Mouse (Mus musculus): ENCODE measurements at regions not wholly inside any gene's neighbourhood (a gene's known extent, or its start where the extent isn't known, plus 50 kb on each side); places are given as distances from the start of the nearest gene placed in this dataset.

DNA sequence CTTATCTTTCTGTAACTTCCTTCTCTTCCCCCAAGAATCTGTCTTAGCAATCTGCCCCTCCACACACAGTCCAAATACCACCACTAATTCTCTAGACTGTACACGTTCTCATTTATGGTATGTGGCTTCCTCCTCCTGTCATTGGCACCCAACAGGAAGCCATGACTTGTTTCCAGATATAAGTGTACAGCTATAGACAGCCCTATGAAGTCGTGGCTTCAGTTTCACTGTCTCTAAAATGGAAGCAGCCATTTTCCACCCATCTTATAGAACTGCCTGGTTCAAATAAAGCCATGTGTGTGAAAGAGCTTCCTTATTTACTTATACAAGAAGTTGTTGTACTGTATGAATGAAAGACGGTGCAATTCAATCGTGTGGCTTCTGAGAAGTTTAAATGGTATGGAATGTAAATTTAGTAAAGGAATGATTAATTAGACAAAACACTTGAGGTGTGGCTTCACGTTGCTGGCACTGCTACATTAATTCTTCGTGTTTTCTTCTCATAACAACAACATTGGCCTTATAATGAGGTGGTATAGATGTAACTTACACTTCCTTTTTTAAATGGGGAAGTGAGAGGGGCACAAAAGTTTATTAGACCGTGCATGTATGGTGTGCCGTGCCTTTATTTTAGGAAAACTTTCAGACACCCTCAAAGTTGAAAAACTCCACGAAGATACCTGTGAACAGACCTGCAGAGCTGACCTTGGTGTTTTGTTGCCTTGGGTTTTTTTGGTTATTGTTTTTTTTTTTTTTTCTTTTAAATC, 299.7 kb downstream of the Foxo1 start:
- Histone ChIP-seq H3K9ac (no peak overlapping the region), H3K9me3 (no peaks in the 10 kb centered on the region), H3K27me3 (no peaks in the 10 kb centered on the region), H3K36me3 (no peaks in the 10 kb centered on the region), H3K4me1 (no peaks in the 10 kb centered on the region), H3K4me2 (replicated peaks) (no peak overlapping the region), H3K27ac (no peak overlapping the region), H3K4me3 (no peak overlapping the region)
- ATAC-seq (ENCODE audit: low FRiP score, low read depth) = no peak
- WGBS = 80% methylated on average over 9 of the region's 9 CpGs

DNA sequence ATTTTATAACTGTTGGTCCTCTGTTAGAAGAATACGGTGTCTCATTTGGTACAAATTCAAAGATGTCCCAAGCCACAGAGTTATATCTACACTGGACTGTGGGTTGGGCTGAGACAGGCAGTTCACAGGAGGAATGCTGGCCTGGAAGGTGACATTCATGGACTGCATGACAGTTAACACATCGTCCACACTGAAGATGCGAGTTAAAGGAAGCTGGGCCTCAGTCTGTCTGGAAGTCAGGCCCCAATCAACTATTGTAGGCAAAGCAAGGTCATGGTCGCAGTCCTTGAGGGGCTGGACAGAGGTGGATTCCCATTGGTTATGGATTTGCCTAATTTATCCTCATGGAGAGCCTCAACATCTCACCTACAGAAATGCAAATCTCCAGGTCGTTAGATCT, 295.5 kb downstream of the Foxo1 start:
- no peak overlapping the region for H3K4me2 ChIP-seq (replicated peaks)
- peaks cover 3% of the 10 kb centered on the region; the same call in 1 of the 2 replicates for H3K4me1 ChIP-seq
- H3K27ac ChIP-seq = no peak overlapping the region
- no peaks in the 10 kb centered on the region for H3K36me3 ChIP-seq
- no peaks in the 10 kb centered on the region for H3K27me3 ChIP-seq
- no peaks in the 10 kb centered on the region for H3K9me3 ChIP-seq
- no peak for ATAC-seq (ENCODE audit: low FRiP score, low read depth)
- 70% methylated on average over 5 of the region's 5 CpGs for WGBS
- no peak overlapping the region for H3K9ac ChIP-seq
- H3K4me3 ChIP-seq = no peak overlapping the region

DNA sequence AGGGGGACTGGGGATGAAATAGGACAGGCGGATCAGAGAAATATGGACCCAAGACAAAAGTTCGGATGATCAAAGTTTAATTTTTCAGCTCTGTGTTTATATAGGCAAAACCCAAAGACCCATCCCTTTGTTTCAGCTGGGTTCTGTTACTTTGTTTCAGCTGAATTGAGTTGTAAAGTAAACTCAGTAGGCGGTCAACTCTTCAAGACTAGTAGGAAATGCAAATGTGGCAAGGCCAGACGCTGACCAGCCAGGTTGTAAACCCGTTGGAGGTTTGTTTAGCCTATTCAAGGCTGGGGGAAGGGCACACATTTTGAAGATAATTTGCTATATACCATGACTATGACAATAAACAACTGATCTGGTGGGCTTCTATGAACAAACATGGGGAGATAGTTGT, 294.7 kb downstream of the Foxo1 start:
- no peaks in the 10 kb centered on the region for H3K27me3 ChIP-seq
- H3K27ac ChIP-seq = no peak overlapping the region
- WGBS = 38% methylated on average over 5 of the region's 5 CpGs
- no peak overlapping the region for H3K9ac ChIP-seq
- no peaks in the 10 kb centered on the region for H3K36me3 ChIP-seq
- H3K4me2 ChIP-seq (replicated peaks) = no peak overlapping the region
- no peaks in the 10 kb centered on the region for H3K9me3 ChIP-seq
- no peak for ATAC-seq (ENCODE audit: low FRiP score, low read depth)
- peaks cover 3% of the 10 kb centered on the region; the same call in 1 of the 2 replicates for H3K4me1 ChIP-seq
- no peak overlapping the region for H3K4me3 ChIP-seq

DNA sequence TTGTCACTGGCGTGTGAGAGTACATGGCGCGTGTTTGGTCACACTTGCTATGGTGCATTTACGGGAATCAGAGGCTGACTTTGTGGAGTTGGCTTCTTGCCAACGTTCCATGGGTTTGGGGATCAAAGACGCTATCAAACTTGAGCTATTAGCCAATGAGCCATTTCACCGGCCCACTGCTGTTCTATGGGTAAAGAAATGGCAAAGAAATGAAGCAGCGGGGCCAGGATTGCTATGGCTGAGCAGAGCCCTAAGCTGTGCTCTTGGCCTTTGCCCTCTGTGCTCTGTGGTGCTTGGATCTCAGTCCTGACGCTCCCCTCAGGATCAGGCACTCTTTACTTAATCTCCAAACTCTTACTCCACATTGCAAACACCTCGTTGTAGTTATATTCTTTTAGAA, 291.3 kb downstream of the Foxo1 start:
- Histone ChIP-seq H3K4me3 (no peak overlapping the region), H3K4me2 (replicated peaks) (no peak overlapping the region), H3K4me1 (peaks cover 3% of the 10 kb centered on the region; the same call in 1 of the 2 replicates), H3K27me3 (no peaks in the 10 kb centered on the region), H3K9ac (no peak overlapping the region), H3K27ac (no peak overlapping the region), H3K9me3 (no peaks in the 10 kb centered on the region), H3K36me3 (no peaks in the 10 kb centered on the region)
- WGBS = 63% methylated on average over 10 of the region's 10 CpGs
- no peak for ATAC-seq (ENCODE audit: low FRiP score, low read depth)

DNA sequence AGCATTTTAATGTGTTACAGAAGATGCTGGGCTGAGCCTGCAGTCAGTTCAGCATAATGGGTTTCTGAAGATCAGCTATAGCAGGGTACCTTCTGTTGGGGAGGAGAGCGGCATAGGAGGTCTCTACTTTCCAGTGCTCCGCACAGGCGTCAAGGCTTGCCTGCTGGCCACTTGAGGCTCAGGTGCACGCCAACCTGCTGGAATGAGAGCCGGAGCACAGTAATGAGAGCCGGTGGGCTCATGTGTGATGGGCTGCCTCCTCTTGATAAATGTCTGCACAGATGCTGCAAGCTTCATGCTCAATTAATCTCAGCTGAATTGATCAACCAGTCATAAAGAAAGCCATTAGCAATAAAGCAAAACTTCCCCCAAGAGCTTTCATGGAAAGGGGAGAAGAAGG, 290.6 kb downstream of the Foxo1 start:
- WGBS = 64% methylated on average over 6 of the region's 6 CpGs

DNA sequence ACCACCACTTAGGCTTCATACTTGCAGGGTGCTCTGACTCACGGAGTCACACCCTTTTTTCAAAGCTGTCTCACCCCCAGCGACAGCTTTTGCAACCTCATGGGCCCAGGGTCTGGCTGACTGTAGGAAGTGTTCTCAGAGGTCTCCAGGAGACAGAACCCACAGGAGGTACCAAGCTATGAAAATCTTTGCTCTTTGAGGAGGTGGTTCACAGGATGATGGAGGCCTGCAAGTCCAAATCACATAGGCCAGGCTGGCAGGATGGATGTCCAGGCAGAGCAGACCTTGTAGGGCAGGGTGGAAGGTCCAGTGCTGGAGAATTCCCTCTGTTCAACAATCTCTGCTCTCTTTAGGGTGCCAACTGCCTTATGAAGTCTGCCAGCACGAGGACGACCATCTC, 289.2 kb downstream of the Foxo1 start:
- Histone ChIP-seq H3K4me1 (peaks cover 3% of the 10 kb centered on the region; the same call in 1 of the 2 replicates), H3K9me3 (no peaks in the 10 kb centered on the region), H3K27ac (no peak overlapping the region), H3K4me2 (replicated peaks) (no peak overlapping the region), H3K4me3 (no peak overlapping the region), H3K27me3 (no peaks in the 10 kb centered on the region), H3K9ac (no peak overlapping the region), H3K36me3 (no peaks in the 10 kb centered on the region)
- no peak for ATAC-seq (ENCODE audit: low FRiP score, low read depth)
- 78% methylated on average over 4 of the region's 4 CpGs for WGBS

More for the DNA sequence above, 290.6 kb downstream of the Foxo1 start:
- Histone ChIP-seq H3K9ac (no peak overlapping the region), H3K27me3 (no peaks in the 10 kb centered on the region), H3K4me2 (replicated peaks) (no peak overlapping the region), H3K4me1 (peaks cover 3% of the 10 kb centered on the region; the same call in 1 of the 2 replicates), H3K27ac (no peak overlapping the region), H3K9me3 (no peaks in the 10 kb centered on the region), H3K36me3 (no peaks in the 10 kb centered on the region), H3K4me3 (no peak overlapping the region)
- no peak for ATAC-seq (ENCODE audit: low FRiP score, low read depth)

DNA sequence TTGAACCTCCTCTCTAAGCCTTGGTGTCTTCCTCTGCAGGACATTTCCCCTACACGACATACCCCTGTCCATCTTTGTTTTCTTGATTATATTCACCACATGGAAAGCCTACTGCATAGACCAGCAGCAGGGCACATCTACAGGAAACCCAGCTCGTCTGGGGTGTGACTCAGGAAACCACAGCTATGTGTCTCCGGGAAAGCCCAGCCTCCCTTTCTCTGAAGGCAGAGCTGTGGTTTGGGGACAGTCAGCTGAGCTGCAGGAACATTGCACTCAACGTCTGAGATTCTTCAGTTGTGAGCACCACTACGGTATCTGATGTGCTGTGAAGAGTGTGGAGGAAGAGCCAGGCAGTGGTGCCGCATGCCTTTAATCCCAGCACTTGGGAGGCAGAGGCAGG, 286.9 kb downstream of the Foxo1 start:
- Histone ChIP-seq H3K27me3 (no peaks in the 10 kb centered on the region), H3K4me3 (no peak overlapping the region), H3K27ac (no peak overlapping the region), H3K9me3 (no peaks in the 10 kb centered on the region), H3K4me2 (replicated peaks) (no peak overlapping the region), H3K9ac (no peak overlapping the region), H3K4me1 (peaks cover 3% of the 10 kb centered on the region; the same call in 1 of the 2 replicates), H3K36me3 (no peaks in the 10 kb centered on the region)
- WGBS = 80% methylated on average over 6 of the region's 6 CpGs
- ATAC-seq (ENCODE audit: low FRiP score, low read depth) = no peak

DNA sequence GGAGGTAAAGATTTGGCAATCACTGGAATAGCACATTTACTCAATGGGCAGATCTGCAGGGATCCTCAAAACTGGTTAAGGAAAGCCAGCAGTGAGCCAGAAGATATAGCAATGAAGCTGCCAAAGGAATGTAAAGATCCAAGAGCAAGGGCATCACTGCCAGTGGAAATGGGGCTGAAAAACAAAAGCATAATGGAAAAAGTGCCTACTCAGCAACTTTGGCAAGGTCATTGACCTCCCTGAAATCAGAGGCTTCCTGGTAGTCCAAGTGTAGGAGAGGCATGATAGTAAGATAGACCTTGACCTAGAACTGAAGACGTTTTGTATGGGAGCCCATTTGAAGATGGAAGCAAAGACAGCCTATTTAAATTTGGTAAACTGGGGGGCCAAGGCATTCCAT, 286.4 kb downstream of the Foxo1 start:
- Histone ChIP-seq H3K36me3 (no peaks in the 10 kb centered on the region), H3K4me3 (no peak overlapping the region), H3K9me3 (no peaks in the 10 kb centered on the region), H3K9ac (no peak overlapping the region), H3K27me3 (no peaks in the 10 kb centered on the region), H3K27ac (no peak overlapping the region), H3K4me1 (peaks cover 3% of the 10 kb centered on the region; the same call in 1 of the 2 replicates), H3K4me2 (replicated peaks) (no peak overlapping the region)
- ATAC-seq (ENCODE audit: low FRiP score, low read depth) = no peak
- 95% methylated on average over 1 of the region's 1 CpGs for WGBS

DNA sequence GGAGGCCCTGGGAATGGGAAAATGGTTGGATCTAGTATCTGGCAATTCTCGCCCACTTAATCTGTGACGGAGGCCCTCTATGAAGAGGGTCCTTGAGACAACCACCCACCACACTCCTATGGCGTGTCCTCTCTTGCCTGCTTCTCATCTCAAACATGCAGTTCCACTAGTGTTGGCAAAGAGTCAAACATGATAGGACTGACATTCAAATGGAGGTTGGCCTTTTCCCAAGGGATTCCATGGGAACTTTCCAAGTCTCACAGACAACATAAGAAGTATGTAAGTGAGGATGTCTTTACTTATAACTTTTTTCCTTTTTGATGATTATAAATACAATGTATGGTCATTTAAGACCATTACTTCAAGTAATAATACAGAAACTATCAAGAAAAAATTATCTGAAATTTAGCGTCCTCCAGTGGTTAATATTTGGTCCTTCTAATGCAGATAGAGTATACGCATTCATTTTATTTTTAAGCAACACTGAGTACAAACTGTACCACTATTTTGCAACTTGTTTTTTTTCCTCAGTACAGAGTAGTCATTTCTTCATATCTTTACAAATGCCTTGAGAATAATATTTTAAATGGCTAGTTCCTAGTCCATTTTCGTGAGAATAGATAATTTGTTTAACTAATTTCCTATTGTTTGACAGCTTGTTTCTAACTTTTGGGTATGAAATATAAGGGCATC, 280.2 kb downstream of the Foxo1 start:
- no peak overlapping the region for H3K4me3 ChIP-seq
- H3K36me3 ChIP-seq = no peaks in the 10 kb centered on the region
- no peaks in the 10 kb centered on the region for H3K9me3 ChIP-seq
- no peak overlapping the region for H3K4me2 ChIP-seq (replicated peaks)
- no peak for ATAC-seq (ENCODE audit: low FRiP score, low read depth)
- WGBS = 91% methylated on average over 6 of the region's 6 CpGs
- H3K9ac ChIP-seq = no peak overlapping the region
- peaks cover 12% of the 10 kb centered on the region for H3K27me3 ChIP-seq
- peaks cover 2% of the 10 kb centered on the region for H3K4me1 ChIP-seq
- no peak overlapping the region for H3K27ac ChIP-seq

DNA sequence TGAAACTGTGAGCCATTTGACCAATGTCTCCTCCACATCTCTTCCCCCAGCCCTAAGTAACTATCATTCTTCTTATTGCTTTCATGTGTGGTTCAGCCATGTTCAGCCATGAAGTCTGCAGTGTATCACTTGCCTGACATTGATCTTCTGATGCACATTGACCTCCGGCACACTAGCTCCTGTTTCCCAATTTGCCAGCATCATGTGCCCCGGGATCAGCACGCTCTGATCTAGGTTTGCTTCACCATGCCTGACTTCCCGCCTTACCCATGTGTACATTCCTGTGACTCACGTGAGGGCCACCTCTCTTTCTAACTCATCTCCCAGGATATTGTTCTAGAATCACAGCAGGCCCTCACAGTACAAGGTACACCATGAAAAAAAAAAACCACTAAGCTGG, 277.9 kb downstream of the Foxo1 start:
- Histone ChIP-seq H3K27ac (no peak overlapping the region), H3K36me3 (no peaks in the 10 kb centered on the region), H3K9ac (no peak overlapping the region), H3K27me3 (peaks cover 15% of the 10 kb centered on the region), H3K4me1 (peaks cover 23% of the 10 kb centered on the region), H3K4me2 (replicated peaks) (no peak overlapping the region), H3K9me3 (no peaks in the 10 kb centered on the region), H3K4me3 (no peak overlapping the region)
- WGBS = 91% methylated on average over 5 of the region's 5 CpGs
- ATAC-seq (ENCODE audit: low FRiP score, low read depth) = no peak

DNA sequence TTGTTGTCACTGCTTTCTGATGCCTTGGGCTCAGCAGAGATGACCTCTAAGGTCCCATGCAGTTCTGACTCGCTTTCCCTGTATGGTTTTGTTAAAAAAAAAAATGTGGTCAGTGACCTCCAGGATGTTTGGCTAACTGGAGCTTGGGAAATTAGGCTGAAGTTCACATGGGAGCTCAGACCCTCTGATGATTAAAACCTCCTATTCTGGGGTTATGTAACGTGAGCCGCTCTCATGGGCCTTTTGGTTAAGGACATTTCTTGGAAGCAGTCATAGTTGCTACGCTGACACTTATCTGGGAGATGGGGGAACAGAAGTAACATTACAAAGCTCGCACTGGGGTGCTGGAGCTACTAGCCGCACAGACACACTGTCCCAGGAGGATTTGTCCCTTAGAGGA, 274.9 kb downstream of the Foxo1 start:
- Histone ChIP-seq H3K36me3 (no peaks in the 10 kb centered on the region), H3K9ac (no peak overlapping the region), H3K27me3 (peaks cover 26% of the 10 kb centered on the region), H3K4me3 (no peak overlapping the region), H3K9me3 (no peaks in the 10 kb centered on the region), H3K27ac (no peak overlapping the region), H3K4me1 (peaks cover 39% of the 10 kb centered on the region), H3K4me2 (replicated peaks) (no peak overlapping the region)
- ATAC-seq (ENCODE audit: low FRiP score, low read depth) = no peak
- 58% methylated on average over 6 of the region's 6 CpGs for WGBS

DNA sequence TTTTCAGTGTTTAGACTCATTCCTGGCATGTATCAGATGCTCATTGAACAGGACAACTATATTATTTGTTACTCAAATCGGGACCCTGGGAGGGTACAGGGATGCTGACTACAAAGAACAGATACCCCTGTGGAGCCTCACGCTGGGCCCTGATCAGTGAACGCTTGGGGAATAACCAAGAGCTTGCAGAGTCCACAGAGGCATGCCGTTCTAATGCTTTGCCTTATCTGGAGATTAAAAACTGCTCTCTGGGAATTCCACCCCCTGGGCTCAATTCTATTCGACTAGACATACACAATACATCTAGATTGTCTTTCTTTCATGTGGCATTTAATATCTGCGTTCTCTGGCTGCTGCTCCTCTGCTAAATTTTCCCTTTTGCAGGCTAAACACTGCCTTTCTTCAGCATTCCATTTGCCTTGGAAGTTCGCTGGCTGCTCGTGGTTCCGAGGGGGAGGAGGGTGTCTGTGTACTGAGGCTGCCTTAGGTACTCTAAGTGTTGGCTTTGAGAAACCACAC, 272.8 kb downstream of the Foxo1 start:
- H3K9me3 ChIP-seq = no peaks in the 10 kb centered on the region
- 35% methylated on average over 9 of the region's 9 CpGs for WGBS
- ATAC-seq (ENCODE audit: low FRiP score, low read depth) = no peak
- no peak overlapping the region for H3K4me3 ChIP-seq
- no peak overlapping the region for H3K27ac ChIP-seq
- no peak overlapping the region for H3K9ac ChIP-seq
- H3K4me2 ChIP-seq (replicated peaks) = no peak overlapping the region
- peaks cover 40% of the 10 kb centered on the region for H3K4me1 ChIP-seq
- H3K36me3 ChIP-seq = no peaks in the 10 kb centered on the region
- peaks cover 31% of the 10 kb centered on the region for H3K27me3 ChIP-seq

All from limb, embryonic 13.5 days (tissue).